Comparison of ENCODE assay signal across 9 mouse cellular contexts in genomic region chr3:63905241-63905640, GRCm38 (mm10). TPM values are rescaled to one million over a fixed set of nuclear protein-coding genes. Genes with fewer than 3 reads are reported as not detected.
DNase-seq lines count a peak whose midpoint lies in the region; ATAC-seq and TF ChIP-seq lines count a peak whose summit lies in the region.
"Had no signal": no experiment of that assay in that cellular context is flagged by ENCODE, and none has a peak within 500 bp of the region (broad histone marks: within the 10 kb centered on the region; RNA-seq: fewer than 3 reads in every experiment).

No protein-coding gene starts in this region.

- WGBS in heart, postnatal 0 days, result 5% methylated on average over 18 of the region's 18 CpGs
- WGBS in embryonic facial prominence, embryonic 14.5 days, result 1% methylated on average over 18 of the region's 18 CpGs
- WGBS in midbrain, embryonic 14.5 days, result under 1% methylated on average over 18 of the region's 18 CpGs

- DNase-seq in heart, postnatal 0 days (ENCODE audit: low spot score), result no peak
- DNase-seq in heart, adult 11 months, result no peak
- DNase-seq in adrenal gland, postnatal 14 days, result peak; percentile 27
- peak; percentile 12 for DNase-seq in embryonic facial prominence, embryonic 14.5 days (ENCODE audit: low spot score)
- peak; percentile 34 for DNase-seq in kidney, adult 9 months
- DNase-seq in midbrain, embryonic 14.5 days, result peak; percentile 64
- no peak for DNase-seq in spleen, postnatal 4 days (ENCODE audit: low spot score in 2 of 2)
- DNase-seq in left cerebral cortex, adult 8-10 months (ENCODE audit: low spot score in 2 of 2), result no peak

- H3K4me1 ChIP-seq in heart, postnatal 0 days (ENCODE audit: control insufficient read depth, insufficient read depth), result 0 out of 2 replicates have a peak, but pooled peaks cover 4% of the 10 kb centered on the region
- no peaks in the 10 kb centered on the region for H3K4me1 ChIP-seq in embryonic facial prominence, embryonic 14.5 days (ENCODE audit: control insufficient read depth, insufficient read depth, low read length)
- H3K4me1 ChIP-seq in midbrain, embryonic 14.5 days (ENCODE audit: control insufficient read depth, insufficient read depth, low read length), result peaks cover 6% of the 10 kb centered on the region; the same call in 1 of the 2 replicates

- no peak for ATAC-seq in heart, postnatal 0 days (ENCODE audit: insufficient read depth, low read depth)
- ATAC-seq in embryonic facial prominence, embryonic 14.5 days (ENCODE audit: low read depth), result no peak
- ATAC-seq in midbrain, embryonic 14.5 days (ENCODE audit: low FRiP score, low TSS enrichment), result no peak; the same call in 1 of the 2 replicates

- no peak overlapping the region for H3K9ac ChIP-seq in heart, postnatal 0 days (replicated peaks; ENCODE audit: low read depth, low read length)
- H3K9ac ChIP-seq in embryonic facial prominence, embryonic 14.5 days (ENCODE audit: low read depth, low read length), result peak overlapping the region; percentile 60
- H3K9ac ChIP-seq in midbrain, embryonic 14.5 days (replicated peaks; ENCODE audit: low read length), result peak overlapping the region; percentile 56

- no peaks in the 10 kb centered on the region for H3K27me3 ChIP-seq in heart, postnatal 0 days (ENCODE audit: control insufficient read depth, insufficient read depth, low read length)
- H3K27me3 ChIP-seq in embryonic facial prominence, embryonic 14.5 days (replicated peaks; ENCODE audit: control insufficient read depth, insufficient read depth, low read length), result 0 out of 2 replicates have a peak, but pooled peaks cover 3% of the 10 kb centered on the region
- no peaks in the 10 kb centered on the region for H3K27me3 ChIP-seq in midbrain, embryonic 14.5 days (ENCODE audit: control insufficient read depth, insufficient read depth, low read length)

- H3K27ac ChIP-seq in heart, postnatal 0 days (ENCODE audit: low read depth), result no peak overlapping the region
- no peak overlapping the region for H3K27ac ChIP-seq in embryonic facial prominence, embryonic 14.5 days (replicated peaks; ENCODE audit: low read depth, low read length)
- H3K27ac ChIP-seq in midbrain, embryonic 14.5 days (replicated peaks; ENCODE audit: low read depth, low read length), result no peak overlapping the region

- no peak for TF ChIP-seq EP300 in heart, postnatal 0 days (IDR thresholded peaks at IDR 0.05; ENCODE audit: low read depth)

- TF ChIP-seq CTCF in heart, postnatal 0 days (IDR thresholded peaks at IDR 0.05; ENCODE audit: low read depth), result no peak

- H3K36me3 ChIP-seq in heart, postnatal 0 days (replicated peaks; ENCODE audit: control insufficient read depth, insufficient read depth, low read length), result no peaks in the 10 kb centered on the region
- no peaks in the 10 kb centered on the region for H3K36me3 ChIP-seq in embryonic facial prominence, embryonic 14.5 days (ENCODE audit: control insufficient read depth, insufficient read depth, low read length)
- no peaks in the 10 kb centered on the region for H3K36me3 ChIP-seq in midbrain, embryonic 14.5 days (ENCODE audit: control insufficient read depth, insufficient read depth, low read length)

- H3K9me3 ChIP-seq in heart, postnatal 0 days (replicated peaks; ENCODE audit: control insufficient read depth, low read length), result no peaks in the 10 kb centered on the region
- no peaks in the 10 kb centered on the region for H3K9me3 ChIP-seq in embryonic facial prominence, embryonic 14.5 days (ENCODE audit: control insufficient read depth, low read length)
- no peaks in the 10 kb centered on the region for H3K9me3 ChIP-seq in midbrain, embryonic 14.5 days (ENCODE audit: control insufficient read depth, low read length)

- peak overlapping the region; percentile 30 for H3K4me3 ChIP-seq in heart, postnatal 0 days (ENCODE audit: low read depth, low read length)
- peak overlapping the region; percentile 38 for H3K4me3 ChIP-seq in embryonic facial prominence, embryonic 14.5 days (ENCODE audit: low read depth, low read length)
- H3K4me3 ChIP-seq in midbrain, embryonic 14.5 days (replicated peaks; ENCODE audit: low read depth, low read length), result peak overlapping the region; percentile 37
- H3K4me3 ChIP-seq: myocyte had no signal

- H3K4me2 ChIP-seq in heart, postnatal 0 days (ENCODE audit: low read depth, low read length), result peak overlapping the region; percentile 58
- peak overlapping the region; percentile 63 for H3K4me2 ChIP-seq in embryonic facial prominence, embryonic 14.5 days (ENCODE audit: low read depth, low read length)
- H3K4me2 ChIP-seq in midbrain, embryonic 14.5 days (ENCODE audit: low read length), result peak overlapping the region; percentile 73

RNA-seq across cellular contexts. Expression of gene Plch1, which starts 6.0 kb away (rescaled TPM):
- not detected in 2 replicates for total RNA-seq in heart, postnatal 0 days (2014; rRNA removed; ENCODE audit: low replicate concordance)
- 0.07 and 0.14 TPM in 2 replicates for polyA plus RNA-seq in heart, postnatal 0 days (2015; fragmentation: Nextera tagmentation; extraction: Ambion mirVana)
- 0.11 and 0.15 TPM in 2 replicates for total RNA-seq in adrenal gland, postnatal 14 days (2021)
- 2.4 and 2.8 TPM in 2 replicates for polyA plus RNA-seq in embryonic facial prominence, embryonic 14.5 days (2014; fragmentation: Nextera tagmentation; extraction: Ambion mirVana)
- polyA plus RNA-seq in midbrain, embryonic 14.5 days (2014; fragmentation: Nextera tagmentation; extraction: Ambion mirVana), result 13.9 and 23.3 TPM in 2 replicates
- 1 to 10 TPM; 4.5 to 6.7 (median 6.5) TPM for total RNA-seq in left cerebral cortex, adult 8-10 months (2022)

RNA-seq across cellular contexts. Expression of gene E130311K13Rik, which starts 24.0 kb away (rescaled TPM):
- total RNA-seq in heart, postnatal 0 days (2014; rRNA removed; ENCODE audit: low replicate concordance), result 2.4 and 3.1 TPM in 2 replicates
- polyA plus RNA-seq in heart, postnatal 0 days (2015; fragmentation: Nextera tagmentation; extraction: Ambion mirVana), result 6.0 and 7.3 TPM in 2 replicates
- total RNA-seq in adrenal gland, postnatal 14 days (2021), result 10.1 and 10.2 TPM in 2 replicates
- polyA plus RNA-seq in embryonic facial prominence, embryonic 14.5 days (2014; fragmentation: Nextera tagmentation; extraction: Ambion mirVana), result 7.0 and 8.5 TPM in 2 replicates
- polyA plus RNA-seq in midbrain, embryonic 14.5 days (2014; fragmentation: Nextera tagmentation; extraction: Ambion mirVana), result 5.6 TPM in 2 replicates
- total RNA-seq in left cerebral cortex, adult 8-10 months (2022), result 10 to 100 TPM; 12.1 to 15.5 (median 13.4) TPM

RNA-seq across cellular contexts. Expression of gene Slc33a1, which starts 59.3 kb away (rescaled TPM):
- total RNA-seq in heart, postnatal 0 days (2014; rRNA removed; ENCODE audit: low replicate concordance), result 24.0 and 31.9 TPM in 2 replicates
- 9.4 TPM in 2 replicates for polyA plus RNA-seq in heart, postnatal 0 days (2015; fragmentation: Nextera tagmentation; extraction: Ambion mirVana)
- total RNA-seq in adrenal gland, postnatal 14 days (2021), result 24.4 and 31.5 TPM in 2 replicates
- 15.1 and 16.7 TPM in 2 replicates for polyA plus RNA-seq in embryonic facial prominence, embryonic 14.5 days (2014; fragmentation: Nextera tagmentation; extraction: Ambion mirVana)
- polyA plus RNA-seq in midbrain, embryonic 14.5 days (2014; fragmentation: Nextera tagmentation; extraction: Ambion mirVana), result 19.9 and 20.4 TPM in 2 replicates
- total RNA-seq in left cerebral cortex, adult 8-10 months (2022), result 10 to 100 TPM; 25.2 to 27.9 (median 26.1) TPM

Comparison
In these comparisons a context has a peak if more than half of its experiments do, and no peak if none do; other contexts are left out.
1. DNase-seq: peak in adrenal gland, postnatal 14 days (single experiment), embryonic facial prominence, embryonic 14.5 days (single experiment), kidney, adult 9 months (single experiment) and midbrain, embryonic 14.5 days (single experiment); none in heart, postnatal 0 days (single experiment), heart, adult 11 months (single experiment), spleen, postnatal 4 days (0 of 2) and left cerebral cortex, adult 8-10 months (0 of 2).
2. Peak in every context shown above with its lines, with median percentiles within 50 percentile points of each other: H3K4me2 ChIP-seq and H3K4me3 ChIP-seq.